Mouse (Mus musculus) kidney, embryonic 14.5 days (tissue): ENCODE measurements around the gene Ly6g6c. TPM values are rescaled to one million over a fixed set of nuclear protein-coding genes. Genes with fewer than 3 reads are reported as not detected.

ENCODE experiments used
- ATAC-seq: fragments of 200-750 bp; cut with Nextera tagmentation; 2 replicates; pipeline ENCODE4 v1.8.0; 2017; ENCODE audit warnings: moderate number of reproducible peaks, mild to moderate bottlenecking, moderate TSS enrichment, moderate library complexity; ENCODE audit not compliant: low FRiP score, low TSS enrichment
- H3K27ac ChIP-seq: fragments of 300-500 bp; sonication (generic); 2 replicates; pipeline ENCODE4 v1.5.1; 2014; ENCODE audit warnings: low read depth, mild to moderate bottlenecking, low read length, moderate library complexity, mixed read lengths
- H3K27me3 ChIP-seq: fragments of 300-500 bp; sonication (generic); 2 replicates; pipeline ENCODE4 v1.6.1; 2014; ENCODE audit warnings: mild to moderate bottlenecking, low read length; ENCODE audit not compliant: control insufficient read depth, insufficient read depth
- H3K36me3 ChIP-seq: fragments of 300-500 bp; sonication (generic); 2 replicates; pipeline ENCODE4 v1.6.1; 2014; ENCODE audit warnings: low read length, mixed read lengths; ENCODE audit not compliant: control insufficient read depth, insufficient read depth
- H3K4me1 ChIP-seq: fragments of 300-500 bp; sonication (generic); 2 replicates; pipeline ENCODE4 v1.6.1; 2014; ENCODE audit warnings: low read length, mixed read lengths; ENCODE audit not compliant: control insufficient read depth, insufficient read depth
- H3K4me2 ChIP-seq: fragments of 300-500 bp; sonication (generic); replicated peaks from 2 replicates; pipeline ENCODE4 v1.6.1; 2014; ENCODE audit warnings: low read depth, mild to moderate bottlenecking, low read length
- H3K4me3 ChIP-seq: fragments of 300-500 bp; sonication (generic); 2 replicates; pipeline ENCODE4 v1.5.1; 2014; ENCODE audit warnings: mild to moderate bottlenecking, low read length
- H3K9ac ChIP-seq: fragments of 300-500 bp; sonication (generic); 2 replicates; pipeline ENCODE4 v1.6.1; 2014; ENCODE audit warnings: low read depth, mild to moderate bottlenecking, low read length, moderate library complexity
- H3K9me3 ChIP-seq: fragments of 300-500 bp; sonication (generic); 2 replicates; pipeline ENCODE4 v1.6.1; 2016; ENCODE audit warnings: low read length; ENCODE audit not compliant: control insufficient read depth
- WGBS: fragments of 180-500 bp; shearing (Covaris S2); extraction: QIAGEN DNeasy Blood & Tissue Kit; methylation state at CpG from one replicate; pipeline ENCODE4 v1.1.7; 2014; 5-methylcytosine and 5-hydroxymethylcytosine counted together
- polyA plus RNA-seq: library from polyadenylated mRNA; unstranded; fragments of >200 nt; fragmentation: Nextera tagmentation; extraction: Ambion mirVana; gene quantifications from 2 replicates; pipeline ENCODE4 v1.2.1, GENCODE M21; 2014

The Ly6g6c gene
- polyA plus RNA-seq, 1 experiment from 2014 or later, result 0.30 TPM

DNA sequence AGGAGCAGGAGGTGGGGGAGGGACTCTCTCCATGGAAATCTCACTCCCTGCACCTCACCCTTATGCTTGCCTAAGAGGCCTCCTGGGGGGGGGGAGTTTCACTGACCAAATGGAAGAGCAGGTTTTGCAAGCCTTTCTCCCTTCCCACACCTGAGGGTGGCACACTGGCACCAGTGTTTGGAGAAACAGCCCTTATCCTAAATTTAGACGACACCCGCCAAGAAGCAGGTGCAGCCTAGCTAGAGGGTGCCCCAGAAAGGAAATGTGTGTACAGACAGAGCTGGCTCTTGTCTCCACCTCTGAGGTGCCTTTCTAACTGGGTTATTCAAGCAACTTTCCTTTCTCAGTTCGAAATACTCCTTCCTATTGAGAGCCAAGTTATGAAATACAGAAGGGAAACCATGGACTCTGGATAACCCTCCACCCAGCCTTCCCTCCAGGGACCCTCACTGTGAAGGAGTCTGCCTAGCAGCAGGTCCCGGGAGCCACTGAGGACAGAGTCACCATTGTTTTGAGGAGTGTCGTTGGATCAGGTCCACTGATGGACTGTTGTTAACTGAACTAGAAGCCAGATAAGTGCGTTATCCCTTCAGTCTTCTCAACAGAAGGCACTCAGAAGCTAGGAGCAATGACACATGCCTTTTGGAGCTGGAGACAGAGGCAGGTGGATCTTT lies 5.5 kb downstream of the Ly6g6c start:
- no peak overlapping the region for H3K27ac ChIP-seq
- ATAC-seq, result no peak
- 59% methylated on average over 6 of the region's 6 CpGs for WGBS

DNA sequence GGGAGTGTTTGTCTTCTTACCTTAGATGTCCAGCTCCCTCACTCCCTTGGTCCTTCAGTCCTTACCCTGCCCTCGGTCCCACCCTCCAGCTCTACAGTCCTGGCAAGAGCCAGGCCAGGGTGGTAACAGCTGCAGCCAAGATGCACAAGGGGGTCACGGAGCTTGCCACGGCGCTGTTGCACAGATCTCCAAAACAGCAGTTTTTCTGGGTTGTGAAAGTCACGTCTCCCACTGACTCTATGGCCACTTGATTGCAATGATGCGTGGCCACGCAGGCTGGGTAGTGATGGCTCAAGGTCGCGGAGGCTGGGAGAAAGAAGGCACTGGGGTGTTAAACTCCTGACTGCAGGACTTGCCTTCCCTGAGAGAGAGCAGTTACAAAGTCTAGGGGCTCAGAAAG lies 6.3 kb downstream of the Ly6g6c start:
- Histone ChIP-seq H3K36me3 (no peaks in the 10 kb centered on the region), H3K4me2 (no peak overlapping the region), H3K4me1 (0 out of 2 replicates have a peak, but pooled peaks cover 3% of the 10 kb centered on the region), H3K27ac (no peak overlapping the region), H3K9ac (no peak overlapping the region), H3K9me3 (peaks cover 3% of the 10 kb centered on the region; the same call in 1 of the 2 replicates), H3K4me3 (no peak overlapping the region), H3K27me3 (no peaks in the 10 kb centered on the region; the same call in 1 of the 2 replicates)
- WGBS, result 51% methylated on average over 9 of the region's 9 CpGs
- ATAC-seq, result no peak

More for the DNA sequence above, 5.5 kb downstream of the Ly6g6c start:
- no peak overlapping the region for H3K9ac ChIP-seq
- no peak overlapping the region for H3K4me3 ChIP-seq
- peaks cover 3% of the 10 kb centered on the region; the same call in 1 of the 2 replicates for H3K9me3 ChIP-seq
- H3K4me1 ChIP-seq, result peaks cover 2% of the 10 kb centered on the region; the same call in 1 of the 2 replicates
- H3K36me3 ChIP-seq, result no peaks in the 10 kb centered on the region
- no peak overlapping the region for H3K4me2 ChIP-seq
- no peaks in the 10 kb centered on the region; the same call in 1 of the 2 replicates for H3K27me3 ChIP-seq

DNA sequence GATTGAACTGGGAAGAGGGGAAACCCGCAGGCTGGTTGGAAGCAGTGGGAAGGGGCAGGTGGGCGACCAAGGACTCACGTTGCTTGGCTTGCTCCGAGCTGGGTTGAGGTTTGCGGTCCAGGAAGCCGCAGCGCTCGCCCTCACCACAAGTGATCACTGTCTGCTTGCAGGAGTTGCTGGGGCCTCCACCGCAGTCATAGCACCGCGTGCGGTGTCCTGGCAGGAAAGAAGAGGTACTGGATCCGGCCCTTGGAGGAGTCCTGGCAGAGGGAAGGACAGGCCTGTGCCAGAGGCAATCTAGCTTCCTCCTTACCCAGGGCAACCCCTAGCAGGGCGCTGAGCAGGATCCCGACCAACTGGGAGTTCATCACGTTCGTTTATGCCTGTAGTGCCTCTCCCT lies 8.9 kb downstream of the Ly6g6c start:
- Histone ChIP-seq H3K9me3 (peaks cover 3% of the 10 kb centered on the region; the same call in 1 of the 2 replicates), H3K36me3 (no peaks in the 10 kb centered on the region), H3K4me1 (peaks cover 9% of the 10 kb centered on the region; the same call in 1 of the 2 replicates), H3K27ac (no peak overlapping the region), H3K9ac (no peak overlapping the region), H3K27me3 (peaks cover 2% of the 10 kb centered on the region; the same call in 1 of the 2 replicates), H3K4me2 (no peak overlapping the region), H3K4me3 (no peak overlapping the region)
- 22% methylated on average over 17 of the region's 17 CpGs for WGBS
- ATAC-seq, result no peak

GRCm38 (mm10) chr17:35076507-35077176 lies 11.5 kb downstream of the Ly6g6c start, which contains the start of gene Ly6g6e:
Ly6g6e (plus strand) TSS chr17:35076902.
- peak within 1 kb of the TSS; percentile 31 for H3K4me3 ChIP-seq
- WGBS, result 37% methylated on average over 10 of the region's 10 CpGs
- peaks cover 9% of the 10 kb centered on the region; the same call in 1 of the 2 replicates for H3K4me1 ChIP-seq
- H3K27me3 ChIP-seq, result peaks cover 2% of the 10 kb centered on the region; the same call in 1 of the 2 replicates
- peak within 1 kb of the TSS; percentile 50 for H3K4me2 ChIP-seq
- no peak for ATAC-seq
- H3K27ac ChIP-seq, result peak within 1 kb of the TSS; percentile 37; the same call in 1 of the 2 replicates
- no peaks in the 10 kb centered on the region for H3K36me3 ChIP-seq
- H3K9me3 ChIP-seq, result peaks cover 3% of the 10 kb centered on the region; the same call in 1 of the 2 replicates
- H3K9ac ChIP-seq, result peak within 1 kb of the TSS; percentile 55

DNA sequence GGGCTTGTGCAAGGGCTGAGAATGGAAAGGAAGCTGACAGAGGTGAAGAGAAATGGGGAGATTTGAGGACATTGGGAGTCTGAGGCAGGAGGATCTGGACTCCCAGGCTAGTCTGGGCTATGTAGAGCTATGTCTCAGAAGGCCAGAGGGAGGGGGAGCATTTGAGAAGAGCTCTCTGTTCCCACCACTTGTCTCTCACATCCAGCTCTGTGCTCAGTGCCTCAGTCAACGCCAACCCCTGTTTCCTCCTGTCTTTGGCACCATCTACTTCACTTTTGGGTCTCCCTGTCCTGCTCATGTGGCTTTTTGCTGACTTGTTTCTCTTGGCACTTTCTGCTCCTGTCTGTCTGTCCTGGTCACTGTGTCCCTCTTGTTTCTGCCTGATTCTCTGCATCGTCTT lies 12.1 kb downstream of the Ly6g6c start:
- 0 out of 2 replicates have a peak, but pooled peaks have one; percentile 25 for ATAC-seq
- peak overlapping the region; percentile 31 for H3K4me3 ChIP-seq
- WGBS, result 15% methylated on average over 2 of the region's 2 CpGs

GRCm38 (mm10) chr17:35077786-35078233 lies 12.6 kb downstream of the Ly6g6c start, which contains the start of gene Ly6g6d:
Ly6g6d (minus strand) TSS chr17:35078065.
- Histone ChIP-seq H3K36me3 (no peaks in the 10 kb centered on the region), H3K27ac (peak within 1 kb of the TSS; percentile 37; the same call in 1 of the 2 replicates), H3K4me1 (peaks cover 9% of the 10 kb centered on the region; the same call in 1 of the 2 replicates), H3K9ac (peak within 1 kb of the TSS; percentile 55), H3K9me3 (peaks cover 3% of the 10 kb centered on the region; the same call in 1 of the 2 replicates), H3K4me2 (peak within 1 kb of the TSS; percentile 50), H3K4me3 (peak within 1 kb of the TSS; percentile 31), H3K27me3 (peaks cover 2% of the 10 kb centered on the region; the same call in 1 of the 2 replicates)
- WGBS, result 5% methylated on average over 14 of the region's 14 CpGs
- peak; percentile 81 for ATAC-seq

More for the DNA sequence above, 12.1 kb downstream of the Ly6g6c start:
- Histone ChIP-seq H3K4me2 (peak overlapping the region; percentile 50), H3K9ac (peak overlapping the region; percentile 55; the same call in 1 of the 2 replicates), H3K36me3 (no peaks in the 10 kb centered on the region), H3K9me3 (peaks cover 3% of the 10 kb centered on the region; the same call in 1 of the 2 replicates), H3K27me3 (peaks cover 2% of the 10 kb centered on the region; the same call in 1 of the 2 replicates), H3K27ac (peak overlapping the region; percentile 37; the same call in 1 of the 2 replicates), H3K4me1 (peaks cover 9% of the 10 kb centered on the region; the same call in 1 of the 2 replicates)

GRCm38 (mm10) chr17:35079778-35080177 lies 14.6 kb downstream of the Ly6g6c start:
- WGBS, result 61% methylated on average over 9 of the region's 9 CpGs
- Histone ChIP-seq H3K9me3 (peaks cover 3% of the 10 kb centered on the region; the same call in 1 of the 2 replicates), H3K27me3 (peaks cover 2% of the 10 kb centered on the region; the same call in 1 of the 2 replicates), H3K4me3 (no peak overlapping the region), H3K4me2 (no peak overlapping the region), H3K9ac (no peak overlapping the region), H3K27ac (no peak overlapping the region), H3K36me3 (no peaks in the 10 kb centered on the region), H3K4me1 (peaks cover 9% of the 10 kb centered on the region; the same call in 1 of the 2 replicates)
- no peak for ATAC-seq

- H3K27me3 ChIP-seq, result peaks cover 2% of the 10 kb centered on the region; the same call in 1 of the 2 replicates
- 35% methylated on average over 6 of the region's 6 CpGs for WGBS
- peaks cover 2% of the 10 kb centered on the region; the same call in 1 of the 2 replicates for H3K9me3 ChIP-seq
- no peak overlapping the region for H3K27ac ChIP-seq
- H3K9ac ChIP-seq, result no peak overlapping the region
- ATAC-seq, result no peak
- H3K4me2 ChIP-seq, result no peak overlapping the region
- peaks cover 9% of the 10 kb centered on the region; the same call in 1 of the 2 replicates for H3K4me1 ChIP-seq
- no peak overlapping the region for H3K4me3 ChIP-seq
- no peaks in the 10 kb centered on the region for H3K36me3 ChIP-seq
Measured at GRCm38 (mm10) chr17:35080248-35080647, 15.1 kb downstream of the Ly6g6c start.
